Mouse (Mus musculus): ENCODE data around the gene Pwwp2b.

Pwwp2b gene

DNA sequence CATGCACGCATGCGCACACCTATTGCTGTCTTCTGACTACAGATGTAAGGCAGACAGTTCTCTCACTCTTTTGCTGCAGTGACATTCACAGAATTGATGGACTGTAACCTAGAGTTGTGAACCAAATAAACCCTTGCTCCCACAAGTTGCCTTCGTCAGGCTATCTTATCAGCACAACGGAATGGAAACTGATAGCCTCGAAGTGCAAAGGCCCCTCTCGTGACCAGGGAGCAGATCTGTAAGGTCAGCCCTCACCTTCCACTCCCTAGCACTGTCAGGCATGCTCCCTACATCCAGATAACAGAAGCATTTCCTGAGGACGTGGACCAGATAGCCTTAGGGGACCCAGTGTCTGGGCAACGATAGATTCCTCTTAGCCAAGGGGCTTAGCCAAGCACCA is 53.2 kb downstream of the Pwwp2b start:
- no peak for DNase-seq

DNA sequence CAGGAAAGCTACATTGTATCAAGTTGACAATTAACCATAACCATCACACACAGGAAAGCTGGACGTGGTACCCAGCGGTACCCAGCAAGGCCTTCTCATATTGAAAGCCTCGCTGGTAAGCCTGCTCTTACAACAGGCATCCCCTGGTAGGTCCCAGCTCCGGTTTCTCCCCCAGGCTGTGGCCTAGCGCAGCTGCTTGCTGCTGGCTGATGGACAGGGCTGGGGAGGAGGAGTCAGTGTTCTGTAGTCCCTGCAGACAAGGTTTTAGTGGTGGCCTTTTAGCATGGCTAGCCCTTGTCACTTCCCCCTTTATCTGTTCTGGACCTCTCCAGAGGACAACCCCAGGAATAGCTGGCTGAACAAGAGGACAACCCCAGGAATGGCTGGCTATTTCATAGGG is 54.0 kb downstream of the Pwwp2b start:
- DNase-seq = no peak

GRCm38 (mm10) chr7:139303280-139304011 is 55.2 kb downstream of the Pwwp2b start:
- DNase-seq = peak; percentile 95

GRCm38 (mm10) chr7:139304322-139304721 is 56.0 kb downstream of the Pwwp2b start:
- DNase-seq = no peak

DNA sequence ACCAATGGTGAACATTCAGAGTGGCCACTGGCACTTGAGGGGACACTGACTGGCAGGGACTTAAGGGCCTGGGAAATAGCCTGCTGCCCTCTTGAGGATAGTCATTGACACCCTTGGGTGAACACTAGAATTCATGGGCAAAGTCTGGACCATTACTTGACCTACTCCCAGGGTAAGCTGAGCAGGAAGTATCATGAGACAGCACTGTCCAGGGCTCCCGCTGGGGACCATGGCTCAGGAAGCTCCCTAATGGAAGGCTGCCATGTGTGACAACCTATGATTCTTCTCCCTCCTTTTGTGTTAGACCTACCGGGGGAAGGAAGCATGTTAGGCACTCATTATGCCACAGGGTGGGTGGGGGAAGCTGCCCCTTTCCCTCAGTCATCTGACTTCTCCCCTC is 58.8 kb downstream of the Pwwp2b start:
- DNase-seq = no peak

GRCm38 (mm10) chr7:139308140-139308895 is 60.0 kb downstream of the Pwwp2b start:
- DNase-seq = peak; percentile 75

GRCm38 (mm10) chr7:139309106-139309505 is 60.8 kb downstream of the Pwwp2b start:
- DNase-seq = peak; percentile 42

DNA sequence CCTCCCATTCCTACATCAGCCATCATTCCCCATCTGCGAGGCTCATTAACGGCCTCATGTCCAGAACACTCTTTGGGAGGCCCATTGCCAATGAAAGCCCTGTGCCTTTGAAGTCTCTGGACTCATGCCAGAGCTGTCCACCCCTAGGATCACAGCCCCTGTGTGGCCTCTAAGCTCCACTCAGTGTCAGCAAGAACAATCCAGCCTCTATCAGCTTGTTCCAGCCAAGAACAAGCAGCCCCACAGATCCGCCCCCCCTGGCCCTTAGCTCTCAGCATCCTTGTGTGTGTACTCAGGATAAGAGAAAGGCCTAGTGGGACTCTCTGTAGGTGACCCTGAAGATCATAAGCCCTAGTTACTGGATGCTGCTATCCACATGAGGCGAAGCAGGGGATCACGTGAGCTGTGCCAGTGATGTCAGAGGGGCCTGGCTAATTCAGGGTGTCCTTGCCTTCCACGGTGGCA is 62.2 kb downstream of the Pwwp2b start:
- DNase-seq = no peak

- peak; percentile 62 for DNase-seq
These were observed 64.4 kb downstream of the Pwwp2b start for GRCm38 (mm10) chr7:139312686-139313085.

GRCm38 (mm10) chr7:139313413-139313812 is 65.1 kb downstream of the Pwwp2b start:
- no peak for DNase-seq

DNA sequence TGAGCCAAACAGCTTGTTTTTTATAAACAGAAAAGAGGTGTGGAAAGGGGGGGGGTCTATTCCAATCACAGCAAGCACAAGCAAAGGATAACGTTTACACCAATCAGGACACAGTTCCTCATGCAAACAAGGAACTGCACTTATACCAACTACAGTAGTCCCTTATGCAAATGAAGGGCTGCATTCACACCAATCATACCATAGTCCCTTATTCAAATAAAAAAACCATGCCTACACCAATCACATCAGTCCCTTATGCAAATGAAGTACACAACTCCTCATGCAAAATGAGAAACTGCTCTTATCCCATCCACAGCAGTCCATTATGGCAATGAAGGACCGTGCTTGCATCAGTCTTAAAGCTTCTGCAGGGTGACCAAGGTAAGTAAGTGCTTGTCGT is 66.4 kb downstream of the Pwwp2b start:
- no peak for DNase-seq

GRCm38 (mm10) chr7:139319006-139319411 is 70.7 kb downstream of the Pwwp2b start:
- no peak for DNase-seq
